Mouse (Mus musculus) midbrain, embryonic 15.5 days (tissue): ENCODE measurements around the gene Spcs1. TPM values are rescaled to one million over a fixed set of nuclear protein-coding genes. Genes with fewer than 3 reads are reported as not detected.

Experiments
- ATAC-seq: fragments of 200-750 bp; cut with Nextera tagmentation; replicated peaks from 2 replicates; pipeline ENCODE4 v1.8.0; 2017; ENCODE audit warnings: moderate TSS enrichment
- H3K27ac ChIP-seq: fragments of 300-500 bp; sonication (generic); 2 replicates; pipeline ENCODE4 v1.5.1; 2015; ENCODE audit warnings: mild to moderate bottlenecking, inconsistent platforms
- H3K27me3 ChIP-seq: fragments of 300-500 bp; sonication (generic); replicated peaks from 2 replicates; pipeline ENCODE4 v1.6.1; 2015; ENCODE audit warnings: inconsistent platforms
- H3K36me3 ChIP-seq: fragments of 300-500 bp; sonication (generic); replicated peaks from 2 replicates; pipeline ENCODE4 v1.6.1; 2015; ENCODE audit warnings: inconsistent platforms
- H3K4me1 ChIP-seq: fragments of 300-500 bp; sonication (generic); 2 replicates; pipeline ENCODE4 v1.6.1; 2015; ENCODE audit warnings: inconsistent platforms
- H3K4me2 ChIP-seq: fragments of 300-500 bp; sonication (generic); 2 replicates; pipeline ENCODE4 v1.6.1; 2015; ENCODE audit warnings: inconsistent platforms, mild to moderate bottlenecking, moderate library complexity
- H3K4me3 ChIP-seq: fragments of 300-500 bp; sonication (generic); 2 replicates; pipeline ENCODE4 v1.5.1; 2015; ENCODE audit warnings: mild to moderate bottlenecking, inconsistent platforms
- H3K9ac ChIP-seq: fragments of 300-500 bp; sonication (generic); 2 replicates; pipeline ENCODE4 v1.6.1; 2015; ENCODE audit warnings: mild to moderate bottlenecking, inconsistent platforms
- H3K9me3 ChIP-seq: fragments of 300-500 bp; sonication (generic); 2 replicates; pipeline ENCODE4 v1.6.1; 2016; ENCODE audit warnings: inconsistent platforms
- WGBS: fragments of 180-500 bp; shearing (Covaris S2); methylation state at CpG from one replicate; pipeline ENCODE4 v1.1.7; 2015; ENCODE audit warnings: mixed read lengths; 5-methylcytosine and 5-hydroxymethylcytosine counted together
- polyA plus RNA-seq: library from polyadenylated mRNA; unstranded; fragments of >200 nt; fragmentation: Nextera tagmentation; extraction: Ambion mirVana; gene quantifications from 2 replicates; pipeline ENCODE4 v1.2.1, GENCODE M21; 2015

Spcs1 gene
- polyA plus RNA-seq, 1 experiment from 2014 or later = 290 TPM

- peaks cover 22% of the 10 kb centered on the region for H3K4me1 ChIP-seq
- no peak overlapping the region for H3K4me3 ChIP-seq
- H3K4me2 ChIP-seq = no peak overlapping the region
- WGBS = 90% methylated on average over 2 of the region's 2 CpGs
- H3K36me3 ChIP-seq = peaks cover 15% of the 10 kb centered on the region
- H3K27ac ChIP-seq = no peak overlapping the region
- no peaks in the 10 kb centered on the region for H3K27me3 ChIP-seq
- ATAC-seq = no peak
- no peak overlapping the region for H3K9ac ChIP-seq
- H3K9me3 ChIP-seq = no peaks in the 10 kb centered on the region
These were observed 3.1 kb upstream of the Spcs1 start for GRCm38 (mm10) chr14:31004527-31004926.

- Histone ChIP-seq H3K27me3 (no peaks in the 10 kb centered on the region), H3K9me3 (no peaks in the 10 kb centered on the region), H3K9ac (peak overlapping the region; percentile 94), H3K4me1 (peaks cover 25% of the 10 kb centered on the region), H3K4me3 (peak overlapping the region; percentile 83), H3K27ac (peak overlapping the region; percentile 94), H3K36me3 (0 out of 2 replicates have a peak, but pooled peaks cover 9% of the 10 kb centered on the region), H3K4me2 (peak overlapping the region; percentile 71)
- ATAC-seq = no peak; the same call in 1 of the 2 replicates
- WGBS = under 1% methylated on average over 21 of the region's 21 CpGs
These were observed 611 bp downstream of the Spcs1 start for GRCm38 (mm10) chr14:31000816-31001306.

- Histone ChIP-seq H3K36me3 (0 out of 2 replicates have a peak, but pooled peaks cover 9% of the 10 kb centered on the region), H3K4me3 (peak overlapping the region; percentile 83), H3K27me3 (no peaks in the 10 kb centered on the region), H3K4me2 (peak overlapping the region; percentile 71), H3K27ac (0 out of 2 replicates have a peak overlapping the region, but pooled peaks have one; percentile 94), H3K4me1 (peaks cover 25% of the 10 kb centered on the region), H3K9me3 (no peaks in the 10 kb centered on the region), H3K9ac (peak overlapping the region; percentile 94)
- ATAC-seq = no peak
- 65% methylated on average over 10 of the region's 10 CpGs for whole genome bisulfite sequencing
These were observed 1.1 kb downstream of the Spcs1 start for GRCm38 (mm10) chr14:31000356-31000755.

- Histone ChIP-seq H3K4me1 (peaks cover 14% of the 10 kb centered on the region), H3K4me2 (no peak overlapping the region), H3K27ac (no peak overlapping the region), H3K36me3 (0 out of 2 replicates have a peak, but pooled peaks cover 9% of the 10 kb centered on the region), H3K27me3 (no peaks in the 10 kb centered on the region), H3K4me3 (no peak overlapping the region), H3K9ac (no peak overlapping the region), H3K9me3 (no peaks in the 10 kb centered on the region)
- no peak for ATAC-seq
These were observed 5.1 kb downstream of the Spcs1 start for GRCm38 (mm10) chr14:30996417-30996816.

- Histone ChIP-seq H3K9ac (no peak overlapping the region), H3K9me3 (no peaks in the 10 kb centered on the region), H3K4me2 (no peak overlapping the region), H3K36me3 (peaks cover 34% of the 10 kb centered on the region; the same call in 1 of the 2 replicates), H3K27ac (no peak overlapping the region), H3K4me3 (no peak overlapping the region), H3K27me3 (no peaks in the 10 kb centered on the region), H3K4me1 (no peaks in the 10 kb centered on the region)
- no peak for ATAC-seq
- WGBS = 89% methylated on average over 3 of the region's 3 CpGs
These were observed 25.2 kb downstream of the Spcs1 start for GRCm38 (mm10) chr14:30976222-30976621.

GRCm38 (mm10) chr14:30974204-30974603, 27.3 kb downstream of the Spcs1 start:
- peaks cover 32% of the 10 kb centered on the region for H3K36me3 ChIP-seq
- H3K4me2 ChIP-seq = no peak overlapping the region
- H3K27me3 ChIP-seq = no peaks in the 10 kb centered on the region
- 56% methylated on average over 6 of the region's 6 CpGs for WGBS
- no peak overlapping the region for H3K9ac ChIP-seq
- H3K4me3 ChIP-seq = no peak overlapping the region
- no peaks in the 10 kb centered on the region for H3K9me3 ChIP-seq
- ATAC-seq = no peak
- no peaks in the 10 kb centered on the region for H3K4me1 ChIP-seq
- 0 out of 2 replicates have a peak overlapping the region, but pooled peaks have one; percentile 34 for H3K27ac ChIP-seq

- no peak overlapping the region for H3K4me3 ChIP-seq
These were observed 41.1 kb downstream of the Spcs1 start for GRCm38 (mm10) chr14:30960366-30960765.

GRCm38 (mm10) chr14:30959031-30959430, 42.4 kb downstream of the Spcs1 start:
- no peak for ATAC-seq
- Histone ChIP-seq H3K4me2 (no peak overlapping the region), H3K9ac (no peak overlapping the region), H3K9me3 (no peaks in the 10 kb centered on the region), H3K4me1 (no peaks in the 10 kb centered on the region), H3K4me3 (no peak overlapping the region), H3K36me3 (peaks cover 16% of the 10 kb centered on the region; the same call in 1 of the 2 replicates), H3K27ac (no peak overlapping the region), H3K27me3 (no peaks in the 10 kb centered on the region)
- WGBS = 96% methylated on average over 4 of the region's 4 CpGs

More at GRCm38 (mm10) chr14:30960366-30960765, 41.1 kb downstream of the Spcs1 start:
- Histone ChIP-seq H3K27me3 (no peaks in the 10 kb centered on the region), H3K9me3 (no peaks in the 10 kb centered on the region), H3K4me2 (no peak overlapping the region), H3K9ac (no peak overlapping the region), H3K4me1 (no peaks in the 10 kb centered on the region), H3K27ac (no peak overlapping the region), H3K36me3 (peaks cover 17% of the 10 kb centered on the region; the same call in 1 of the 2 replicates)
- no peak for ATAC-seq
- WGBS = 96% methylated on average over 1 of the region's 1 CpGs

GRCm38 (mm10) chr14:30958517-30958916, 43.0 kb downstream of the Spcs1 start:
- H3K27ac ChIP-seq = no peak overlapping the region
- H3K9ac ChIP-seq = no peak overlapping the region
- no peaks in the 10 kb centered on the region for H3K4me1 ChIP-seq
- H3K4me3 ChIP-seq = no peak overlapping the region
- H3K4me2 ChIP-seq = no peak overlapping the region
- WGBS = 83% methylated on average over 2 of the region's 2 CpGs
- H3K36me3 ChIP-seq = peaks cover 16% of the 10 kb centered on the region; the same call in 1 of the 2 replicates
- no peaks in the 10 kb centered on the region for H3K27me3 ChIP-seq
- no peak for ATAC-seq
- H3K9me3 ChIP-seq = no peaks in the 10 kb centered on the region

- ATAC-seq = peak; percentile 99
- Histone ChIP-seq H3K9ac (peak within 1 kb of the TSS; percentile 79), H3K9me3 (no peaks in the 10 kb centered on the region), H3K36me3 (0 out of 2 replicates have a peak, but pooled peaks cover 3% of the 10 kb centered on the region), H3K4me1 (peaks cover 14% of the 10 kb centered on the region), H3K4me2 (peak within 1 kb of the TSS; percentile 63), H3K27me3 (no peaks in the 10 kb centered on the region), H3K27ac (peak within 1 kb of the TSS; percentile 82), H3K4me3 (peak within 1 kb of the TSS; percentile 85)
- under 1% methylated on average over 57 of the region's 57 CpGs for WGBS
These were observed 50.2 kb downstream of the Spcs1 start, which contains the start of gene Nek4 for GRCm38 (mm10) chr14:30951154-30951825. Gene Nek4, plus strand, starts transcription at chr14:30951377.

GRCm38 (mm10) chr14:30949986-30950385, 51.5 kb downstream of the Spcs1 start:
- H3K4me2 ChIP-seq = no peak overlapping the region
- no peak overlapping the region for H3K4me3 ChIP-seq
- ATAC-seq = no peak
- no peak overlapping the region for H3K9ac ChIP-seq
- peaks cover 14% of the 10 kb centered on the region for H3K4me1 ChIP-seq
- H3K27me3 ChIP-seq = no peaks in the 10 kb centered on the region
- WGBS = 97% methylated on average over 10 of the region's 10 CpGs
- H3K36me3 ChIP-seq = 0 out of 2 replicates have a peak, but pooled peaks cover 3% of the 10 kb centered on the region
- no peaks in the 10 kb centered on the region for H3K9me3 ChIP-seq
- no peak overlapping the region for H3K27ac ChIP-seq
